Mouse (Mus musculus) heart, embryonic 11.5 days (tissue): Measurements from ENCODE around the gene Ephx3. TPM values are rescaled to one million over a fixed set of nuclear protein-coding genes. Genes with fewer than 3 reads are reported as not detected.

Source experiments
- ATAC-seq: fragments of 200-750 bp; cut with Nextera tagmentation; replicated peaks from 2 replicates; pipeline ENCODE4 v1.8.0; 2017; ENCODE audit warnings: moderate library complexity; ENCODE audit not compliant: insufficient number of reproducible peaks, low FRiP score, low TSS enrichment
- H3K27ac ChIP-seq: fragments of 300-500 bp; sonication (generic); 2 replicates; pipeline ENCODE4 v1.5.1; 2014; ENCODE audit warnings: mild to moderate bottlenecking, low read depth, low read length
- H3K27me3 ChIP-seq: fragments of 300-500 bp; sonication (generic); 2 replicates; pipeline ENCODE4 v1.6.1; 2014; ENCODE audit warnings: mild to moderate bottlenecking, low read length, mixed read lengths; ENCODE audit not compliant: control insufficient read depth, insufficient read depth
- H3K36me3 ChIP-seq: fragments of 300-500 bp; sonication (generic); 2 replicates; pipeline ENCODE4 v1.6.1; 2014; ENCODE audit warnings: mild to moderate bottlenecking, low read length, moderate library complexity, mixed read lengths; ENCODE audit not compliant: control insufficient read depth, insufficient read depth
- H3K4me1 ChIP-seq: fragments of 300-500 bp; sonication (generic); 2 replicates; pipeline ENCODE4 v1.6.1; 2014; ENCODE audit warnings: low read length; ENCODE audit not compliant: control insufficient read depth, insufficient read depth
- H3K4me2 ChIP-seq: fragments of 300-500 bp; sonication (generic); 2 replicates; pipeline ENCODE4 v1.6.1; 2014; ENCODE audit warnings: mild to moderate bottlenecking, moderate library complexity
- H3K4me3 ChIP-seq: fragments of 300-500 bp; sonication (generic); 2 replicates; pipeline ENCODE4 v1.5.1; 2014; ENCODE audit warnings: low read depth, low read length
- H3K9ac ChIP-seq: fragments of 300-500 bp; sonication (generic); 2 replicates; pipeline ENCODE4 v1.6.1; 2014; ENCODE audit warnings: mild to moderate bottlenecking, low read depth, low read length, moderate library complexity
- H3K9me3 ChIP-seq: fragments of 300-500 bp; sonication (generic); replicated peaks from 2 replicates; pipeline ENCODE4 v1.6.1; 2016; ENCODE audit warnings: low read length; ENCODE audit not compliant: control insufficient read depth
- WGBS: fragments of 180-500 bp; shearing (Covaris S2); extraction: QIAGEN DNeasy Blood & Tissue Kit; methylation state at CpG from one replicate; pipeline ENCODE4 v1.1.7; 2014; ENCODE audit not compliant: insufficient replicate concordance; 5-methylcytosine and 5-hydroxymethylcytosine counted together
- polyA plus RNA-seq: library from polyadenylated mRNA; unstranded; fragments of >200 nt; fragmentation: Nextera tagmentation; extraction: Ambion mirVana; gene quantifications from 2 replicates; pipeline ENCODE4 v1.2.1, GENCODE M21; 2014

Ephx3 gene
- polyA plus RNA-seq, 1 experiment from 2014 or later: not detected

- ATAC-seq: peak; percentile 70
- peak within 1 kb of the TSS; percentile 71 for H3K4me3 ChIP-seq
- WGBS: under 1% methylated on average over 28 of the region's 39 CpGs
Measured at GRCm38 (mm10) chr17:32166687-32167086, 22.7 kb downstream of the Ephx3 start, which contains the start of gene Notch3. Gene Notch3 (minus strand): TSS chr17:32166852.

GRCm38 (mm10) chr17:32165803-32166595 lies 23.4 kb downstream of the Ephx3 start:
- H3K27ac ChIP-seq: peak overlapping the region; percentile 78
- H3K9me3 ChIP-seq: no peaks in the 10 kb centered on the region
- no peaks in the 10 kb centered on the region for H3K36me3 ChIP-seq
- WGBS: 0% methylated on average over 26 of the region's 43 CpGs
- H3K4me2 ChIP-seq: peak overlapping the region; percentile 90
- ATAC-seq: peak; percentile 56
- H3K4me3 ChIP-seq: peak overlapping the region; percentile 71
- peak overlapping the region; percentile 80 for H3K9ac ChIP-seq
- peaks cover 7% of the 10 kb centered on the region for H3K27me3 ChIP-seq
- peaks cover 18% of the 10 kb centered on the region for H3K4me1 ChIP-seq

More at GRCm38 (mm10) chr17:32166687-32167086, 22.7 kb downstream of the Ephx3 start, which contains the start of gene Notch3:
- Histone ChIP-seq H3K9ac (peak within 1 kb of the TSS; percentile 80), H3K27ac (peak within 1 kb of the TSS; percentile 78), H3K4me2 (peak within 1 kb of the TSS; percentile 90), H3K36me3 (no peaks in the 10 kb centered on the region), H3K4me1 (peaks cover 18% of the 10 kb centered on the region), H3K27me3 (peaks cover 7% of the 10 kb centered on the region), H3K9me3 (no peaks in the 10 kb centered on the region)

GRCm38 (mm10) chr17:32165266-32165802 lies 24.0 kb downstream of the Ephx3 start:
- Histone ChIP-seq H3K4me3 (peak overlapping the region; percentile 71), H3K9me3 (no peaks in the 10 kb centered on the region), H3K4me2 (peak overlapping the region; percentile 90), H3K4me1 (peaks cover 18% of the 10 kb centered on the region), H3K27me3 (peaks cover 7% of the 10 kb centered on the region), H3K27ac (peak overlapping the region; percentile 78), H3K9ac (peak overlapping the region; percentile 80), H3K36me3 (no peaks in the 10 kb centered on the region)
- ATAC-seq: peak; percentile 43
- WGBS: 8% methylated on average over 9 of the region's 9 CpGs

GRCm38 (mm10) chr17:32164780-32165179 lies 24.6 kb downstream of the Ephx3 start:
- Histone ChIP-seq H3K4me3 (no peak overlapping the region), H3K27ac (no peak overlapping the region), H3K4me2 (no peak overlapping the region), H3K27me3 (peaks cover 7% of the 10 kb centered on the region), H3K36me3 (no peaks in the 10 kb centered on the region), H3K9me3 (no peaks in the 10 kb centered on the region), H3K9ac (no peak overlapping the region), H3K4me1 (peaks cover 18% of the 10 kb centered on the region)
- no peak for ATAC-seq

- no peak for ATAC-seq
- H3K4me2 ChIP-seq: no peak overlapping the region
- H3K4me1 ChIP-seq: peaks cover 18% of the 10 kb centered on the region
- peaks cover 7% of the 10 kb centered on the region for H3K27me3 ChIP-seq
- no peaks in the 10 kb centered on the region for H3K9me3 ChIP-seq
- WGBS: 64% methylated on average over 6 of the region's 6 CpGs
- no peak overlapping the region for H3K27ac ChIP-seq
- H3K36me3 ChIP-seq: no peaks in the 10 kb centered on the region
- no peak overlapping the region for H3K9ac ChIP-seq
- no peak overlapping the region for H3K4me3 ChIP-seq
Measured at GRCm38 (mm10) chr17:32163910-32164650, 25.3 kb downstream of the Ephx3 start.

DNA sequence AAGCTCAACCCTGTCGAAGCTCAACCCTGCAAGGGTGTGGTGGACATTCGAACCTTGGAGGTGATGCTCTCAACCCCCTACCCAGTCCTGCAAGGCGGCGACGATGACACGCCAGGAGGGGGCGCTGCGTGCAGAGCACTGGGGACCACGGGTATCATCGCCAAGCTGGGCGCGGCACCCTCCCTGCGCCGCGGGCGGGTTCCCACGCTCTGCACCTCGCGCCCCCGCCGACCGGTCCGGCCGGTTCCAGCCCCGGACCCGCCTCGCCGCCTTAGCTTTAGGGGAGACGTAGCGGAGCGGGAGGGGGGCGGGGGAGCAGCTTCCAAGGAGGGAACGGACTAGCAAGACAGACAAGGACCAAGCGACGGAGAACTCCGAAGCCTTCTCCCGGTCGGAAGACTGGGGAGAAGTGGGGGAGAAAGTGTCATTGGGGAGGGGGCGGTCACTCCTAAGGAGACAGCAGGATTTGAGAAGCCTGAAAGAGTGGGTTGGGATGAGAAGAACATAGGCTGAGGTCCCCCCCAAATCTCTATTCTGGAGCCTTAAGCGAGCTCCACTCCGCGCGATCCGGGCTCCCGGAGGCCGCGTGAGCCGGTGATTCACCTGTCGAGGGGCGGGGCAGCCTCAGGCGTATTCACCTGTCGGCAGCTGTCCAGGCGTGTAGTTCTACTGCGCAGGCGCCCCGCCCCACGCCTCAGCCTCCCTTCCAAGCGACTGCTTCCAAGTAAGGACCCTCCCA lies 27.1 kb downstream of the Ephx3 start:
- no peak overlapping the region for H3K27ac ChIP-seq
- H3K36me3 ChIP-seq: no peaks in the 10 kb centered on the region; the same call in 1 of the 2 replicates
- no peaks in the 10 kb centered on the region for H3K9me3 ChIP-seq
- H3K4me3 ChIP-seq: peak overlapping the region; percentile 55
- peaks cover 7% of the 10 kb centered on the region for H3K27me3 ChIP-seq
- H3K4me1 ChIP-seq: peaks cover 18% of the 10 kb centered on the region
- peak overlapping the region; percentile 63 for H3K9ac ChIP-seq
- ATAC-seq: no peak
- H3K4me2 ChIP-seq: peak overlapping the region; percentile 97
- WGBS: 2% methylated on average over 58 of the region's 58 CpGs

DNA sequence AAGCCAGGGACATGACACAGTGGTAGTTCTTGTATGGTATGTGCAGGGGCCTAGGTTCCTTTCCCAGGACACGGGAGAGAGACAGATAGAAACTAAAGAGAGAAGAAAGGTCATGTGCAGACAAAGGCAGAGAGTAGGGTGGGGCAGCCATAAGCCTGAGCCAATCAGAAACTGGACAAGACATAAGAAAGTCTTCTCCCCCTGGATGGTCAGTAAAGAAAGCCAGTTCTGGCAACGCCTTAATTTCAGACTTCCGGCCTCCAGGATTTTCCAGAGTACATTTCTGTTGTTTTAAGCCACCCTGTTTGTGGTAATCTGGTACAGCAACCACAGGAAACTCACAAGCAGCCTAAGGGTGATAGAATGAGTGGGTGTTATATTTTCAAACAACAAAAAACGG lies 28.5 kb downstream of the Ephx3 start:
- Histone ChIP-seq H3K9ac (no peak overlapping the region), H3K4me1 (peaks cover 18% of the 10 kb centered on the region), H3K4me2 (no peak overlapping the region), H3K9me3 (no peaks in the 10 kb centered on the region), H3K4me3 (no peak overlapping the region), H3K36me3 (peaks cover 3% of the 10 kb centered on the region; the same call in 1 of the 2 replicates), H3K27ac (no peak overlapping the region), H3K27me3 (peaks cover 7% of the 10 kb centered on the region)
- WGBS: 67% methylated on average over 4 of the region's 4 CpGs
- no peak for ATAC-seq

DNA sequence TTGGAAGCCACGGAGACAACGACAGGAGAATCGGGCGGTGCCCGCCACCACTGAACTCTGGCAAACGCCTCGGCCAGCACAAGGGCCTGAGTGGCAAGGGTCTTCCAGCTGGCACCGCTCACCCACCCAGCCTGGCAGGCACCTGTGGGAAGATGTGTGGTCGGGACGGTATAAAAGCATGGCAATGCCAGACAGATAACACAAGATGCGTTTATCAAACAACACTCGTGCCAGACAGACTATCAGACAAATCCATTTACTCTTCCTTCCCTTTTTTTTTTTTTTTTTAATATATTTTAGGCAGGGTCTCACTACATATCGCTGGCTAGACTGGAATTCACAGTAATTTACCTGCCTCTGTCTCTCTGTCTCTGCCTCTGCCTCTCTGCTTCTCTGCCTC lies 30.5 kb downstream of the Ephx3 start:
- H3K27ac ChIP-seq: no peak overlapping the region
- H3K9ac ChIP-seq: no peak overlapping the region
- no peak for ATAC-seq
- H3K4me3 ChIP-seq: no peak overlapping the region
- peaks cover 7% of the 10 kb centered on the region for H3K36me3 ChIP-seq
- peaks cover 11% of the 10 kb centered on the region for H3K4me1 ChIP-seq
- 84% methylated on average over 13 of the region's 13 CpGs for WGBS
- H3K9me3 ChIP-seq: no peaks in the 10 kb centered on the region
- no peak overlapping the region for H3K4me2 ChIP-seq
- H3K27me3 ChIP-seq: peaks cover 6% of the 10 kb centered on the region
